Mouse (Mus musculus): ENCODE measurements around the gene Axin2. TPM values are rescaled to one million over a fixed set of nuclear protein-coding genes. Genes with fewer than 3 reads are reported as not detected.

Axin2 gene
- polyA plus RNA-seq, 1 experiment from 2014 or later, result 5.8 TPM

DNA sequence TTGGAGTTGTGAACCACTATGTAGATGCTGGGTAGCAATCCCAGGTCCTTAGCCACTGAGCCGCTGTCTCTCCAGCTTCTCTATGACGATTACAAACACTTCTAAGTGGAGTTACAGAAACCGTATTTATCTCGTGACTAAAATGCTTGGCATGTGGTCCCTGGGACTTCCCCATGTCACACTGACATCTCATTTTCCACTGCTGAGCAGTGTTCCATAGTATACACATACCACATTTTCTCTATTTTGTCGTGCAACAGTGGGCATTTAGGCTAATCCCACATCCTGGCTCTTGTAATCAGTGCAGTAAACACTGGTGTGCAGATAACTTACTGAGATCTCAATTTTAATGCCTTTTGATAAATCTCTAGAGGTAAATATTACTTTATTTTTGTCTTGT, 32.2 kb downstream of the Axin2 start:
- Histone ChIP-seq H3K27me3 (ENCODE audit: insufficient read depth, low read length) (no peaks in the 10 kb centered on the region), H3K9me3 (replicated peaks; ENCODE audit: low read length) (no peaks in the 10 kb centered on the region), H3K4me3 (replicated peaks; ENCODE audit: low read depth, low read length) (no peak overlapping the region), H3K9ac (ENCODE audit: low read depth, low read length) (no peak overlapping the region), H3K27ac (no peak overlapping the region), H3K4me2 (ENCODE audit: low read length) (no peak overlapping the region), H3K4me1 (replicated peaks; ENCODE audit: insufficient read depth, low read length) (no peaks in the 10 kb centered on the region), H3K36me3 (ENCODE audit: insufficient read depth, low read length) (peaks cover 24% of the 10 kb centered on the region; the same call in 1 of the 2 replicates)
- WGBS, result 66% methylated on average over 5 of the region's 5 CpGs
- DNase-seq (ENCODE audit: low spot score) (no peak), ATAC-seq (replicated peaks; ENCODE audit: low FRiP score, low read depth) (no peak)
- no peak for TF ChIP-seq CTCF (IDR thresholded peaks at IDR 0.05; ENCODE audit: low read depth)

DNA sequence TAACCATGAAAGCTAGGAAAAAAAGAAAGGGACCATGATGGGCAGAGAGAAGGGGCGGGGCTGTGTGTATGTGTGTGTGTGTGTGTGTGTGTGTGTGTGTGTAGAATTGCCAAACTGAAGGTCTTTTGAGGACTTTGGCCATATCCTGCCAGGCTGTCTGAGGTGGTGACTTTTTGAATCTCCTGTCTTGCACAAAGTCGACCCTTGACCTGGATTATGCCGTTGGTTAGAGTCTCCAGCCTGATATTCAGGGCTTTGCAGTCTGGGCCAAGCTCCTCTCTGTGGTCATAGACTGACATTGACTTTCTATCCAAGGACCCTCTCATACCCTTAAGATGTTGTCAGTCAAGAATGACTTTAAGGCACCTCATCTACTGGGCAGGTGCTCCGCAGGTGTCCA, 35.8 kb downstream of the Axin2 start:
- 0 out of 2 replicates have a peak, but pooled peaks cover 4% of the 10 kb centered on the region for H3K36me3 ChIP-seq (ENCODE audit: insufficient read depth, low read length)
- H3K9me3 ChIP-seq (replicated peaks; ENCODE audit: low read length), result no peaks in the 10 kb centered on the region
- H3K9ac ChIP-seq (ENCODE audit: low read depth, low read length), result no peak overlapping the region
- H3K4me2 ChIP-seq (ENCODE audit: low read length), result no peak overlapping the region
- ATAC-seq (replicated peaks; ENCODE audit: low FRiP score, low read depth) (no peak), DNase-seq (ENCODE audit: low spot score) (no peak)
- 89% methylated on average over 4 of the region's 4 CpGs for WGBS
- TF ChIP-seq CTCF (IDR thresholded peaks at IDR 0.05; ENCODE audit: low read depth), result no peak
- no peaks in the 10 kb centered on the region for H3K4me1 ChIP-seq (replicated peaks; ENCODE audit: insufficient read depth, low read length)
- H3K27ac ChIP-seq, result no peak overlapping the region
- H3K4me3 ChIP-seq (replicated peaks; ENCODE audit: low read depth, low read length), result no peak overlapping the region
- no peaks in the 10 kb centered on the region for H3K27me3 ChIP-seq (ENCODE audit: insufficient read depth, low read length)

DNA sequence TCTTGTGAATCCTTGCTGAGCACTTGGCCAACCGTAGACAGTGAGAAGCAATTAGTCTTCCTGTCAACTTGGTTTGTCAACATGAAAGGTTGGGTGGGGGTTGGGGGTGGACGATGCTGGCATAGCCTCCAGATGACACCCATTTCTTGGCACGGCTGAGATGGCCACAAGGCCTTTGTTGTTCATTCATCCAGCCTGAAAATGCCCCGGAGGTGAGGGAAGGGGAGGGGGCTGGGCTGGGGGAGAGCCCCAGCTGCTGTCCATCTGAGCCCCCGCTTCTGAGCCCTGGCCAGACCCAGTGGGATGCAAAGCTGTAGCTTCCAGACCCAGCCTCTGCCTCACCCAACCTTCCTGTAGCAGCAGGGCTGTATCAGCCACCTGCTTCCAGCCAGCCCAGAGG, 38.2 kb downstream of the Axin2 start:
- H3K4me2 ChIP-seq (ENCODE audit: low read length), result no peak overlapping the region
- H3K9ac ChIP-seq (ENCODE audit: low read depth, low read length), result no peak overlapping the region
- H3K27ac ChIP-seq, result no peak overlapping the region
- no peak for DNase-seq (ENCODE audit: low spot score)
- H3K9me3 ChIP-seq (replicated peaks; ENCODE audit: low read length), result no peaks in the 10 kb centered on the region
- WGBS, result 17% methylated on average over 5 of the region's 5 CpGs
- TF ChIP-seq CTCF (IDR thresholded peaks at IDR 0.05; ENCODE audit: low read depth), result no peak
- no peaks in the 10 kb centered on the region; the same call in 1 of the 2 replicates for H3K4me1 ChIP-seq (replicated peaks; ENCODE audit: insufficient read depth, low read length)
- no peak for ATAC-seq (replicated peaks; ENCODE audit: low FRiP score, low read depth)
- no peak overlapping the region for H3K4me3 ChIP-seq (replicated peaks; ENCODE audit: low read depth, low read length)
- H3K36me3 ChIP-seq (ENCODE audit: insufficient read depth, low read length), result no peaks in the 10 kb centered on the region
- H3K27me3 ChIP-seq (ENCODE audit: insufficient read depth, low read length), result no peaks in the 10 kb centered on the region

DNA sequence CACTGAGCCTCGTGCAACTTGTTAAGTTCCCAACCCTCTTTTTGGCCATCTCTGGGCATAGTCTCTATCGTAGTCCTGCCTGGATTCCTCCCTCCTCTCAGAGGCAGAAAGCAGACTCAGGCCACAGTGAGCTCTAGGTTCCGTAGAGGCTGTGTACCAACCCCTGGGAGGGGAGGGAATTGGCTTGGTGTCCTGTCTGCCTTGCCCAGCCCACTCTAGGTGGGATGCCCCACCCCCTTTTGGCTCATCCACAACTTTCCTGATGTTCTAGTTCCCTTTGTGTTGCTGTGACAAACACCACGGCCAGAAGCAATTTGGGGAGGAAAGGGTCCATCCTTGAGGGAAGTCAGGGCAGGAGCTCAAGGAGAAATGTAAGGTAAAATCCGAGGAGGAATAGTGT, 39.0 kb downstream of the Axin2 start:
- no peak overlapping the region for H3K4me2 ChIP-seq (ENCODE audit: low read length)
- H3K9me3 ChIP-seq (replicated peaks; ENCODE audit: low read length), result no peaks in the 10 kb centered on the region
- DNase-seq (ENCODE audit: low spot score) (no peak), ATAC-seq (replicated peaks; ENCODE audit: low FRiP score, low read depth) (no peak)
- no peak overlapping the region for H3K4me3 ChIP-seq (replicated peaks; ENCODE audit: low read depth, low read length)
- no peaks in the 10 kb centered on the region for H3K27me3 ChIP-seq (ENCODE audit: insufficient read depth, low read length)
- H3K27ac ChIP-seq, result no peak overlapping the region
- H3K36me3 ChIP-seq (ENCODE audit: insufficient read depth, low read length), result no peaks in the 10 kb centered on the region
- H3K9ac ChIP-seq (ENCODE audit: low read depth, low read length), result no peak overlapping the region
- TF ChIP-seq CTCF (IDR thresholded peaks at IDR 0.05; ENCODE audit: low read depth), result no peak
- 51% methylated on average over 5 of the region's 5 CpGs for WGBS
- H3K4me1 ChIP-seq (replicated peaks; ENCODE audit: insufficient read depth, low read length), result no peaks in the 10 kb centered on the region; the same call in 1 of the 2 replicates

DNA sequence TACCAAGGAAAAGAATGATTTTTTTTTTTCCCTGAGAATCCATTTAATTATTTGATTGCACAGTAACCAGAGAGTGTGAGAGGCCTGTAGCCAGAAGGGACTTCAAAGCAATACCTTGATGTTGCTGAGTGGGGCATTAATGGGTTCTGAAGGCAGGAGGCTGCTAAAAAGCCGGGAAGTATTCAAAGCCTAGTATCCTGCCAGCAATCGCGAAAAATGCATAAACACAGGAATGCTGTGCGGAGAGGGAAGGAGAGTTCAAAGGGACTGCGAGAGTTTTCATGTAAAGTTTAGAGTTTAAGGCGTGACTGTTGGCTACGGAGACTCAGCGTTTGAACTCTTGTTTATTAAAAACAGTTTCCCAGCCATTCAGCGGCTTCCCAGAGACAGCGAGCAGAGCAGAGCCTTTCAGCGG, 41.5 kb downstream of the Axin2 start:
- ATAC-seq (replicated peaks; ENCODE audit: low FRiP score, low read depth), result no peak

DNA sequence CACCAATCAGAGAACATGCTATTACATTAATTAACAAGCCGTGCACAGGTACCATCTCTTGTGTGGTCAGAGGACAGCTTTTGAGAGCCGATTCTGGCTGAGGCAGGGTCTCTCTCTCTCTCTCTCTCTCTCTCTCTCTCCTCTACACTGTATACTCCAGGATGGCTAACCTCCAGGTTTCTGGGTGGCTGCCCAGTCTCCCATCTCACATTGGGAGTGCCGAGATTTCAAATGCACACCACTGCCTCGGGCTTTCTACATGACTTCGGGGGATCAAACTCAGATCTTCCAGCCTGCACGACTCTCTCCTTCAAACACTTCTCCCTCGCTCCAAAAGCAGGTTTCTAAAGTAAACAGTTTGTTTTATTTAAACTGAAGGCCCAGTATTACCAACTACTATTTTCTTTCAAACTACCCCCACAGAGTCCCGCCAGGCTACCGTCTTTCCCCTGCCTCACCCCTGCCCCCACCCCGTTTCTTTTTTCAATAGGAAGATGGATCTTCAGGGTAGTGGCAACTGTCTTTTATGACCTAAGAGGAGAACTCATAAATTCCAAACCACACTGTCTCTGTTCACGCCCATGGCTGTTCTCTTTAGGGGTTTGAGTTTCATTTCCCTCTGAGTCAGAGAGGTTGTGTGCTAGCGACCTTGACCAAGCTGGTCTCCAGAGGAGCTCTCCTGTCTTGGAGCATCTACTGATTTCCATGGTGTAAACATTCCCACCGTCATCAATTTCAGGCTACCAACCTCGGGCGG, 43.5 kb downstream of the Axin2 start:
- Histone ChIP-seq H3K4me2 (ENCODE audit: low read length) (no peak overlapping the region), H3K27me3 (ENCODE audit: insufficient read depth, low read length) (no peaks in the 10 kb centered on the region), H3K9ac (ENCODE audit: low read depth, low read length) (no peak overlapping the region), H3K9me3 (replicated peaks; ENCODE audit: low read length) (no peaks in the 10 kb centered on the region), H3K4me3 (replicated peaks; ENCODE audit: low read depth, low read length) (no peak overlapping the region), H3K36me3 (ENCODE audit: insufficient read depth, low read length) (no peaks in the 10 kb centered on the region), H3K4me1 (replicated peaks; ENCODE audit: insufficient read depth, low read length) (no peaks in the 10 kb centered on the region; the same call in 1 of the 2 replicates), H3K27ac (no peak overlapping the region)
- 45% methylated on average over 15 of the region's 15 CpGs for WGBS
- TF ChIP-seq CTCF (IDR thresholded peaks at IDR 0.05; ENCODE audit: low read depth), result no peak
- DNase-seq (ENCODE audit: low spot score) (no peak), ATAC-seq (replicated peaks; ENCODE audit: low FRiP score, low read depth) (no peak)

More for the DNA sequence above, 41.5 kb downstream of the Axin2 start:
- WGBS, result 3% methylated on average over 11 of the region's 11 CpGs
- Histone ChIP-seq H3K4me1 (replicated peaks; ENCODE audit: insufficient read depth, low read length) (no peaks in the 10 kb centered on the region; the same call in 1 of the 2 replicates), H3K27me3 (ENCODE audit: insufficient read depth, low read length) (no peaks in the 10 kb centered on the region), H3K4me3 (replicated peaks; ENCODE audit: low read depth, low read length) (no peak overlapping the region), H3K36me3 (ENCODE audit: insufficient read depth, low read length) (no peaks in the 10 kb centered on the region), H3K9ac (ENCODE audit: low read depth, low read length) (no peak overlapping the region), H3K27ac (no peak overlapping the region), H3K9me3 (replicated peaks; ENCODE audit: low read length) (no peaks in the 10 kb centered on the region), H3K4me2 (ENCODE audit: low read length) (peak overlapping the region; percentile 25; the same call in 1 of the 2 replicates)
- DNase-seq (ENCODE audit: low spot score), result peak; percentile 83
- TF ChIP-seq CTCF (IDR thresholded peaks at IDR 0.05; ENCODE audit: low read depth), result no peak
